Mouse (Mus musculus): ENCODE measurements around the gene Ccn2.

DNA sequence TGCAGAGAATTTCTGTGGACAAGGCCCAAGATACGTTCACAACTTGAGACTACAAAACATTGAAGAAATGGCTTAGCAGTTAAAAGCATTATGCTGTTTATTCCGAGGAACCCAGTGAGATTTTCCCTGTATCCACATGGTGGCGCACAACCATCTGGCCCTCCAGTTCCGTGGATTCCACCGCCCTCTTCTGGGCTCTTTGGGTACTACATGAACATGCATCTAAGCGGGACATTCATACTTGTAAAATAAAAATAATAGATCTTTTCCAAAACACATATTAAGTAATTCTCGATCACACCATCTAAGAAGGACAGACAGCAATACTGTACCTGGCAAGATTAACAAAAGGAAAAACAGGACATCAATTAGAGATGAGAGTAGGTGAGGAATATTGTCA, 27.3 kb downstream of the Ccn2 start:
- TF ChIP-seq CTCF (IDR thresholded peaks at IDR 0.05; ENCODE audit: control insufficient read depth, insufficient read depth, insufficient replicate concordance, low read depth, low read length) (peak; percentile 94), POLR2A (IDR thresholded peaks at IDR 0.05; ENCODE audit: control insufficient read depth, low read depth, low read length) (no peak)
